Mouse (Mus musculus) left cerebral cortex, postnatal 25 days (tissue): ENCODE measurements at regions not wholly inside any gene's neighbourhood (a gene's known extent, or its start where the extent isn't known, plus 50 kb on each side); places are given as distances from the start of the nearest gene placed in this dataset.

Experiments
- DNase-seq, 2 experiments: peaks; one replicate each; pipeline ENCODE4 v3.0.0; 2022; ENCODE audit warnings: low spot score in 2 of 2, mixed read lengths in 1 of 2
- intact Hi-C: fragments of 180-260 bp; cut with DNase I; formaldehyde crosslinking; loops from one replicate; pipeline ENCODE4 v1.15.1; 2025

- DNase-seq = no peak
Measured at GRCm38 (mm10) chr8:50180682-50181081, 1336.9 kb upstream of the Tenm3 start.

DNA sequence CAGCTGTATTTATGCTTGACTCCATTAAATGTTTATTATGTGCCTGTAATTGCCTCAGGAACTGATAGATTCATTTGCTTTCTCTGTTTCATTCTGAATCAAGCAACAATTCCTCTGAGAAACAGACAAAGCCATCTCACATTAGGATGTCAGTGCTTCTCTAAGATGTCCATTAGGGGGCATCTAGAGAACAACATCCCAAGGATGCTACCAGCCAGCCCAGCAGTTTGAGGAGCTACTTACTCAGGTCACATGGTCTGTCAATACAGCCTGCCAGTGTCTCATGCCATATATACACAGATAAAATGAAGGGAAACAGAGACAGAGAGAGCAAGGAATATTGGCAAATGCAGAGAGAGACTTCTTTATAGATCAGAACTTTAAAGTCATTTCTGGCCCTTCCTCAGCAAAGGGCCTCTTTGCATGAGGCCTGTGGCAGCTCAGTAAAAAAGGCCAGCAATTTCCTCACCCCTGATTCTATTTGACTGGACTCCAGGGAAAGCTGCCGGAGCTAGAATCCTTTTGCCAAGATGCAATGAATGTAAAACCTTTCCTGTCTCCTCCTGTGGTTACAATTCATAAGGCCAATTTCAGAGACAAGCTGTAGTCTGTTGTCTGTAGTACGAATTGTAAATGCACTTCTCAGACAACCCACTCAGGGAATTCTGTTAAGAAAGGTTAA, 1321.2 kb upstream of the Tenm3 start:
- intact Hi-C loops = no loop called here

More at GRCm38 (mm10) chr8:50180682-50181081, 1336.9 kb upstream of the Tenm3 start:
- intact Hi-C loops = no loop called here

DNA sequence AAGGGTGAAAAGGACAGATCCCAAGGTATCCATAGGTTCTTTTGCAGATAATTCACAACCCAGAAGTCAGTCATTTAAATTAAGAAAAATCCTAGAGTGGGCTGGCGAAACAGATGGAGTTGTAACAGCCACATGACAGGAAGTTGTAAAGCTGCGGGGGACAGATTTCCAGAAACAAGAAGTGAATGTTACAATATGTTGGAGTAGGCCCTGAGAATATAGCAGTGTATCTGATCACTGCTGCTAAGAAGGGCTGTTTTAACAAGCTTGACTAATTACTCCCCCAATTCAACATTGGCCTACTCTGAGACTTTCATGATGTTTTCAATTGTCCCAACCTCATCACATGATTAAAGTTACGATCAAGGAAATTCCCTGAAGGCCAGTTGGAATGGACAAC, 1317.3 kb upstream of the Tenm3 start:
- DNase-seq = peak in 1 of 2 experiments; percentile 4
- intact Hi-C loops = no loop called here

More for the DNA sequence above, 1321.2 kb upstream of the Tenm3 start:
- no peak for DNase-seq

GRCm38 (mm10) chr8:50160326-50160725, 1316.6 kb upstream of the Tenm3 start:
- DNase-seq = no peak
- intact Hi-C loops = no loop called here

GRCm38 (mm10) chr8:50139876-50140275, 1296.1 kb upstream of the Tenm3 start:
- DNase-seq = no peak
- intact Hi-C loops = no loop called here

GRCm38 (mm10) chr8:50120041-50120440, 1276.3 kb upstream of the Tenm3 start:
- intact Hi-C loops = no loop called here
- DNase-seq = peak; percentile 22 to 23

- no peak for DNase-seq
- intact Hi-C loops = no loop called here
Measured at GRCm38 (mm10) chr8:50082378-50082777, 1238.6 kb upstream of the Tenm3 start.

- intact Hi-C loops = no loop called here
- DNase-seq = no peak
Measured at GRCm38 (mm10) chr8:50037096-50037495, 1193.3 kb upstream of the Tenm3 start.

- DNase-seq = no peak
- intact Hi-C loops = no loop called here
Measured at GRCm38 (mm10) chr8:50027544-50027943, 1183.8 kb upstream of the Tenm3 start.

DNA sequence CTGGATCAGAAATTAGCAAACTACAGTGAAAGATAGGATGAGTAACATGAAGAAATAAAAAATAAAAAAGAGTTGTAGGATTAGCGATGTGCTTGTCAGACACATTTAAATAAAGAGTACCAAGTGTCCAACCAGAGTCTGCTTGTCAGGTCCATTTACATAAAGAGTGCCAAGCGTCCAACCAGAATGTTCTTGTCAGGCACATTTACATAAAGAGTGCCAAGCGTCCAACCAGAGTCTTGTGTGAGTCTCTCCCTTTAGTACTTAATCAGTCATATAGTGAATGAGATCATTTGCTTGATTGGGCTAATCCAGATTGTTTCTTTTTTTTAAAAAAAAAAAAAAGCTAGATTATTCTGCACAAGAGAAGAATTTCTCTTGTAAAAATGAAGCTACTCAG, 1163.8 kb upstream of the Tenm3 start:
- no peak for DNase-seq
- intact Hi-C loops = no loop called here

DNA sequence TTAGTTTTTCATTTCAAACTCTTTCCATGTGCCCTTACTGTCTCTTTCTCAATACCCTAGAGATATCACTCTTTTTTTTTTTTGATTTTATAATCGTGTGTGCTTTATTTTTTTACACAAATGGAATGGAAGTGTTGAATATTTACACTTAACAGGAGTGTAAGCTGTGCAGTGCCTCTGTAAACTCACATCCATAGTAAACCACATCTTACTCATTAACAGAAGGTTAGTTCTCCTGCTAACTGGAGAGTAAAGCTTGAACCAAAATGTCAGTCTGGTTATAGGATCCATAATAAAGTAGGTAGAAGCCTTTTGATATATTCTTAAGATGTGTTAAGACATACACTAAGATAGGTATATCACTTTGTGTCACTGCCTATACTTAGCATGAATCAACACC, 1160.5 kb upstream of the Tenm3 start:
- DNase-seq = no peak
- intact Hi-C loops = no loop called here

- intact Hi-C loops = no loop called here
- no peak for DNase-seq
Measured at GRCm38 (mm10) chr8:50003641-50004040, 1159.9 kb upstream of the Tenm3 start.

DNA sequence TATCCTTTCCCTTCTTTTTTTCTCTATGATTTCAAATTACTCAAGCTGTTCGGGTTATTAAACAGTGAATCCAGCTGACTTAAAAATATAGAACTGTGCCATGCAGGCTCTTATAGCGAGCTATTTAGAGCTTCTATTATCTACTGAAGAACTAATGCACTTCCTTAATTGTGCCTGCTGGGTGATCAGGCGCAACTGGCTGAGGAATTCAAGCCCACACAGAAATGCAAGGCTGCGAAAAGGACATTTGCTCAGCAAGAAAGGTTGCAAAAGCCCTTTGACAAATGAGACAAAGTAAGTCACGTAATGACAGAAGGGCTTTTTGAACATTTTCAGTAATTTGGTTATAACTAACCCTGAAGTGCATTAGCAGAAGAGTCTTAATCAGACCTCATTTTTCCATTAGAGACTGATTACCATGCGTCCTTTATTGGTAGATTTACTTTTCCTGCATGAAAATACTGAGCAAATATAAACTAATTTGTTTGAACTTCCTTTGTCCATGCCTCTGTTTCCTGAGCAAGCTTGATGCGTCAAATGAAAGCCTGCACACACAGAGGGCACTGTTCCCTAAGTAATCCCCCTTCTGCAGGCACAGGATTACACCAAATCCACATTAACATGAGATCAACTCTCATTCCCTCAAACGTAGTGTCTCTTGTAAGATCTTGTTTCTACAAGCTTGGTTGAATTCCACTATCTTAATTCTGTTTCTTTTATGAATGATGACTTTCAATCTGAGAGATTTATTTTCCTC, 1154.7 kb upstream of the Tenm3 start:
- intact Hi-C loops = no loop called here
- DNase-seq = no peak
